Mouse (Mus musculus): ENCODE results near the gene 4930415O20Rik.

GRCm38 (mm10) chr15:98552758-98553157, 18.0 kb upstream of the 4930415O20Rik start:
- TF ChIP-seq CTCF (IDR thresholded peaks at IDR 0.05; ENCODE audit: low read depth, low read length), result no peak
- TF ChIP-seq POLR2A (IDR thresholded peaks at IDR 0.05; ENCODE audit: borderline replicate concordance, low read depth, low read length), result no peak
